Mouse (Mus musculus) embryonic facial prominence, embryonic 14.5 days (tissue): ENCODE results near the gene Fam234b. TPM values are rescaled to one million over a fixed set of nuclear protein-coding genes. Genes with fewer than 3 reads are reported as not detected.
A peak's percentile ranks its signal among the peaks of the same experiment; 100 is the strongest.

ENCODE experiments used
- ATAC-seq: fragments of 200-750 bp; cut with Nextera tagmentation; 2 replicates; pipeline ENCODE4 v1.8.0; 2017; ENCODE audit warnings: low read depth, moderate number of reproducible peaks, moderate TSS enrichment
- DNase-seq: peaks from one replicate; pipeline ENCODE4 v3.0.0-alpha.2; 2015; ENCODE audit warnings: low spot score
- H3K27ac ChIP-seq: fragments of 300-500 bp; sonication (generic); replicated peaks from 2 replicates; pipeline ENCODE4 v1.5.1; 2014; ENCODE audit warnings: low read depth, mild to moderate bottlenecking, low read length, moderate library complexity
- H3K27me3 ChIP-seq: fragments of 300-500 bp; sonication (generic); replicated peaks from 2 replicates; pipeline ENCODE4 v1.6.1; 2014; ENCODE audit warnings: low read length; ENCODE audit not compliant: control insufficient read depth, insufficient read depth
- H3K36me3 ChIP-seq: fragments of 300-500 bp; sonication (generic); 2 replicates; pipeline ENCODE4 v1.6.1; 2014; ENCODE audit warnings: low read length, mixed read lengths; ENCODE audit not compliant: control insufficient read depth, insufficient read depth
- H3K4me1 ChIP-seq: fragments of 300-500 bp; sonication (generic); 2 replicates; pipeline ENCODE4 v1.6.1; 2014; ENCODE audit warnings: antibody characterized with exemption, low read length; ENCODE audit not compliant: control insufficient read depth, insufficient read depth
- H3K4me2 ChIP-seq: fragments of 300-500 bp; sonication (generic); 2 replicates; pipeline ENCODE4 v1.6.1; 2014; ENCODE audit warnings: low read depth, mild to moderate bottlenecking, low read length, moderate library complexity, mixed read lengths
- H3K4me3 ChIP-seq: fragments of 300-500 bp; sonication (generic); 2 replicates; pipeline ENCODE4 v1.5.1; 2014; ENCODE audit warnings: low read depth, mild to moderate bottlenecking, low read length
- H3K9ac ChIP-seq: fragments of 300-500 bp; sonication (generic); 2 replicates; pipeline ENCODE4 v1.6.1; 2014; ENCODE audit warnings: low read depth, mild to moderate bottlenecking, low read length, moderate library complexity, mixed read lengths
- H3K9me3 ChIP-seq: fragments of 300-500 bp; sonication (generic); 2 replicates; pipeline ENCODE4 v1.6.1; 2016; ENCODE audit warnings: low read length; ENCODE audit not compliant: control insufficient read depth
- WGBS: fragments of 180-500 bp; shearing (Covaris S2); extraction: QIAGEN DNeasy Blood & Tissue Kit; methylation state at CpG from one replicate; pipeline ENCODE4 v1.1.7; 2014; 5-methylcytosine and 5-hydroxymethylcytosine counted together
- polyA plus RNA-seq: library from polyadenylated mRNA; unstranded; fragments of >200 nt; fragmentation: Nextera tagmentation; extraction: Ambion mirVana; gene quantifications from 2 replicates; pipeline ENCODE4 v1.2.1, GENCODE M21; 2014

The Fam234b gene
- polyA plus RNA-seq, 1 experiment from 2014 or later: 21.0 TPM

GRCm38 (mm10) chr6:135202668-135203067 lies 4.9 kb downstream of the Fam234b start:
- Histone ChIP-seq H3K9me3 (no peaks in the 10 kb centered on the region), H3K9ac (no peak overlapping the region), H3K27me3 (no peaks in the 10 kb centered on the region), H3K4me3 (no peak overlapping the region), H3K4me2 (no peak overlapping the region), H3K4me1 (no peaks in the 10 kb centered on the region), H3K27ac (no peak overlapping the region), H3K36me3 (no peaks in the 10 kb centered on the region)
- ATAC-seq (no peak), DNase-seq (peak; percentile 19)
- WGBS: 88% methylated on average over 6 of the region's 6 CpGs

- H3K4me3 ChIP-seq: no peak overlapping the region
- WGBS: 66% methylated on average over 6 of the region's 6 CpGs
- H3K9ac ChIP-seq: no peak overlapping the region
- H3K4me2 ChIP-seq: no peak overlapping the region
- H3K9me3 ChIP-seq: no peaks in the 10 kb centered on the region
- no peak overlapping the region for H3K27ac ChIP-seq
- no peaks in the 10 kb centered on the region for H3K4me1 ChIP-seq
- DNase-seq (no peak), ATAC-seq (no peak)
- no peaks in the 10 kb centered on the region for H3K27me3 ChIP-seq
- no peaks in the 10 kb centered on the region for H3K36me3 ChIP-seq
Measured at GRCm38 (mm10) chr6:135203737-135204136, 6.0 kb downstream of the Fam234b start.

GRCm38 (mm10) chr6:135204869-135205268 lies 7.1 kb downstream of the Fam234b start:
- Histone ChIP-seq H3K4me1 (no peaks in the 10 kb centered on the region), H3K27ac (no peak overlapping the region), H3K9ac (no peak overlapping the region), H3K9me3 (no peaks in the 10 kb centered on the region), H3K36me3 (no peaks in the 10 kb centered on the region), H3K4me2 (no peak overlapping the region), H3K27me3 (no peaks in the 10 kb centered on the region), H3K4me3 (no peak overlapping the region)
- ATAC-seq: no peak
- 68% methylated on average over 4 of the region's 4 CpGs for WGBS
- no peak for DNase-seq

- Histone ChIP-seq H3K9ac (no peak overlapping the region), H3K4me1 (no peaks in the 10 kb centered on the region)
- 85% methylated on average over 4 of the region's 4 CpGs for WGBS
Measured at GRCm38 (mm10) chr6:135205802-135206201, 8.0 kb downstream of the Fam234b start.

DNA sequence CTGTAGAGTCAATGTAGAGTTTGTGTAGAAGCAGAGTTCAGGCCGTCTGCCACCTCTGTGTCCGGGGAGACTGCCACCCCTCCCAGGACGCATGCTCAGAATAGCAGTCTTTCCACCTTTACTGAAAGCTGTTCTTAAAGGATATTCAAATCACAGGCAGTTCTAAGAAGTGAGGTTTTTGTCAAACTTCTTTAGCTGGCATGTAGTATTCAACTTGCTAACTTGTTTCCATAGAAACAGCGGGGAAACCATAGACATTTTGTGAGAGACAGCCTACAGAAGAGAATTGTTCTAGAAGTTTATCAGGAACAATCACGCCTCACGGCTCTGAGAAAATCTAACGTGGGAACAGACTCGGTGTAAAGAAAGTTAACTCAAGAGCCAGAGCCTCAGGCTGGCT lies 9.1 kb downstream of the Fam234b start:
- DNase-seq (no peak), ATAC-seq (no peak)
- no peak overlapping the region for H3K27ac ChIP-seq
- H3K9me3 ChIP-seq: no peaks in the 10 kb centered on the region
- no peak overlapping the region for H3K4me2 ChIP-seq
- H3K27me3 ChIP-seq: no peaks in the 10 kb centered on the region
- H3K4me1 ChIP-seq: no peaks in the 10 kb centered on the region
- no peak overlapping the region for H3K9ac ChIP-seq
- no peaks in the 10 kb centered on the region for H3K36me3 ChIP-seq
- WGBS: 80% methylated on average over 8 of the region's 8 CpGs
- no peak overlapping the region for H3K4me3 ChIP-seq

More at GRCm38 (mm10) chr6:135205802-135206201, 8.0 kb downstream of the Fam234b start:
- Histone ChIP-seq H3K4me2 (no peak overlapping the region), H3K4me3 (no peak overlapping the region), H3K27me3 (no peaks in the 10 kb centered on the region), H3K36me3 (no peaks in the 10 kb centered on the region), H3K9me3 (no peaks in the 10 kb centered on the region), H3K27ac (no peak overlapping the region)
- no peak for ATAC-seq
- DNase-seq: no peak

GRCm38 (mm10) chr6:135211169-135211568 lies 13.4 kb downstream of the Fam234b start:
- no peak overlapping the region for H3K9ac ChIP-seq
- ATAC-seq (no peak), DNase-seq (no peak)
- no peaks in the 10 kb centered on the region for H3K9me3 ChIP-seq
- H3K27me3 ChIP-seq: no peaks in the 10 kb centered on the region
- no peak overlapping the region for H3K27ac ChIP-seq
- H3K4me2 ChIP-seq: no peak overlapping the region
- H3K4me3 ChIP-seq: no peak overlapping the region
- H3K36me3 ChIP-seq: peaks cover 19% of the 10 kb centered on the region; the same call in 1 of the 2 replicates
- WGBS: 75% methylated on average over 7 of the region's 7 CpGs
- no peaks in the 10 kb centered on the region for H3K4me1 ChIP-seq

- Histone ChIP-seq H3K9me3 (no peaks in the 10 kb centered on the region), H3K27ac (no peak overlapping the region), H3K4me3 (no peak overlapping the region), H3K36me3 (peaks cover 26% of the 10 kb centered on the region), H3K4me1 (no peaks in the 10 kb centered on the region), H3K9ac (no peak overlapping the region), H3K27me3 (no peaks in the 10 kb centered on the region), H3K4me2 (no peak overlapping the region)
- ATAC-seq: no peak
- DNase-seq: no peak
- 91% methylated on average over 1 of the region's 2 CpGs for WGBS
Measured at GRCm38 (mm10) chr6:135212666-135213065, 14.9 kb downstream of the Fam234b start.

- 0 out of 2 replicates have a peak, but pooled peaks have one; percentile 39 for ATAC-seq
- WGBS: 39% methylated on average over 8 of the region's 8 CpGs
Measured at GRCm38 (mm10) chr6:135218330-135218729, 20.6 kb downstream of the Fam234b start.

DNA sequence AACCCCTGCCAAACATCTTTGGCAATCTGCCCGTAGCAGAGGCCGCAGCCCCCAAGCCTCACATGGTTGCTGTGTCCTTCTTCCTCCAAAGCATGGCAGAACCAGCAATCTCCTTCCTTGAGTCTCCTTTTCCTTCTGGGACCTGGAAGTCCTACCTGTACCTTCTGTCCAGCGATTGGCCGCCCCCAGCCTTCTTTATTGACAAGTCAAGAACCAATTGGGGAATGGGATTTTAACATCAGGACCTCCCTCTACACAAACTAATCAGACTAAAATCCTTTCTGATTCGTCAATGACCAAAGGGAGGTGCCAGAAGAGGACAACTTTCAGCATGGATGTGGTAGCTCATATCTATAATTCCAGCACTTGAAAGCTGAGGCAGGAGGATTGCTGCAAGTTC lies 22.1 kb downstream of the Fam234b start:
- H3K4me3 ChIP-seq: no peak overlapping the region
- no peak overlapping the region for H3K4me2 ChIP-seq
- H3K36me3 ChIP-seq: peaks cover 14% of the 10 kb centered on the region
- no peak overlapping the region for H3K9ac ChIP-seq
- H3K27ac ChIP-seq: peak overlapping the region; percentile 18; the same call in 1 of the 2 replicates
- ATAC-seq (no peak), DNase-seq (no peak)
- 82% methylated on average over 5 of the region's 5 CpGs for WGBS
- H3K4me1 ChIP-seq: peaks cover 7% of the 10 kb centered on the region; the same call in 1 of the 2 replicates
- no peaks in the 10 kb centered on the region for H3K27me3 ChIP-seq
- no peaks in the 10 kb centered on the region for H3K9me3 ChIP-seq

More at GRCm38 (mm10) chr6:135218330-135218729, 20.6 kb downstream of the Fam234b start:
- Histone ChIP-seq H3K9me3 (no peaks in the 10 kb centered on the region), H3K4me2 (no peak overlapping the region), H3K27me3 (no peaks in the 10 kb centered on the region), H3K27ac (peak overlapping the region; percentile 6; the same call in 1 of the 2 replicates), H3K4me1 (no peaks in the 10 kb centered on the region), H3K9ac (no peak overlapping the region), H3K4me3 (no peak overlapping the region), H3K36me3 (peaks cover 26% of the 10 kb centered on the region)
- peak; percentile 47 for DNase-seq
